Mouse (Mus musculus) monocyte, adult 5-6 weeks (primary cell): ENCODE results near the gene Glp2r. TPM values are rescaled to one million over a fixed set of nuclear protein-coding genes. Genes with fewer than 3 reads are reported as not detected.

Experiments used
- total RNA-seq: library from RNA; stranded (forward); fragments of 200-1000, 200-491, 200-594 nt; gene quantifications from 3 replicates; pipeline ENCODE4 v1.2.3, GENCODE M21; 2017

The Glp2r gene
- total RNA-seq, 1 experiment from 2014 or later, result not detected

Other genes with a start within 250 kb of the Glp2r start
- gene Rcvrn, start 75.8 kb downstream of the Glp2r start, total RNA-seq, result not detected in 3 replicates
- not detected in 3 replicates for gene Gsg1l2, start 3.5 kb upstream of the Glp2r start, total RNA-seq
- not detected in 3 replicates for gene Dhrs7c, start 27.0 kb upstream of the Glp2r start, total RNA-seq
- gene Usp43, start 151.0 kb upstream of the Glp2r start, total RNA-seq, result not detected in 3 replicates
- not detected in 3 replicates for gene Cfap52, start 194.5 kb upstream of the Glp2r start, total RNA-seq
- 48.7 to 55.2 TPM (median 54.3 TPM) in 3 replicates for gene Stx8, start 195.0 kb upstream of the Glp2r start, total RNA-seq